Mouse (Mus musculus) MEL (cell line): ENCODE results near the gene Tssk4. TPM values are rescaled to one million over a fixed set of nuclear protein-coding genes. Genes with fewer than 3 reads are reported as not detected.

Source experiments
- DNase-seq: peaks from one replicate; pipeline ENCODE4 v3.0.0; 2011; ENCODE audit warnings: low read depth, low spot score
- H3K27ac ChIP-seq: 2 replicates; pipeline ENCODE4 v1.5.1; 2012; ENCODE audit warnings: low read depth, mild to moderate bottlenecking, control low read depth, low read length, moderate library complexity; ENCODE audit not compliant: control insufficient read depth
- H3K27me3 ChIP-seq, 2 experiments: fragments of 150-350 bp in 1 of 2; sonication (generic) in 1 of 2; 2 replicates each; pipeline ENCODE4 v1.6.1; 2012; ENCODE audit warnings: low read length in 2 of 2, mild to moderate bottlenecking in 2 of 2, improper control_type of control experiment in 1 of 2, moderate library complexity in 1 of 2; ENCODE audit not compliant: insufficient read depth in 2 of 2, control insufficient read depth in 1 of 2
- H3K36me3 ChIP-seq, 2 experiments: 2 replicates each; pipeline ENCODE4 v1.6.1; 2012 to 2014; ENCODE audit warnings: low read length in 2 of 2, improper control_type of control experiment in 1 of 2, inconsistent platforms in 1 of 2, mild to moderate bottlenecking in 1 of 2; ENCODE audit not compliant: insufficient read depth in 2 of 2, control insufficient read depth in 1 of 2
- H3K4me1 ChIP-seq, 2 experiments: fragments of 150-350 bp in 1 of 2; sonication (generic) in 1 of 2; 2 replicates each; pipeline ENCODE4 v1.6.1; 2012; ENCODE audit warnings: low read length in 2 of 2, improper control_type of control experiment in 1 of 2, mild to moderate bottlenecking in 1 of 2; ENCODE audit not compliant: insufficient read depth in 2 of 2, control insufficient read depth in 1 of 2
- H3K4me3 ChIP-seq, 2 experiments: fragments of 150-350 bp in 1 of 2; sonication (generic) in 1 of 2; 2 replicates each; pipeline ENCODE4 v1.5.1; 2012; ENCODE audit warnings: low read depth in 2 of 2, low read length in 2 of 2, mild to moderate bottlenecking in 2 of 2, moderate library complexity in 2 of 2, control low read depth in 1 of 2, improper control_type of control experiment in 1 of 2; ENCODE audit not compliant: control insufficient read depth in 1 of 2, insufficient read depth in 1 of 2
- H3K79me2 ChIP-seq: 2 replicates; pipeline ENCODE4 v1.6.1; 2012; ENCODE audit warnings: mild to moderate bottlenecking, low read length, moderate library complexity; ENCODE audit not compliant: control insufficient read depth, poor library complexity, insufficient read depth
- H3K9ac ChIP-seq: 2 replicates; pipeline ENCODE4 v1.6.1; 2012; ENCODE audit warnings: low read depth, mild to moderate bottlenecking, control low read depth, low read length, moderate library complexity; ENCODE audit not compliant: control insufficient read depth, poor library complexity, severe bottlenecking
- H3K9me3 ChIP-seq: fragments of 150-350 bp; sonication (generic); replicated peaks from 2 replicates; pipeline ENCODE4 v1.6.1; 2012; ENCODE audit warnings: mild to moderate bottlenecking, low read length, improper control_type of control experiment, moderate library complexity; ENCODE audit not compliant: insufficient read depth
- BHLHE40 ChIP-seq: IDR thresholded peaks from 2 replicates; pipeline ENCODE4 v1.6.1; 2012; ENCODE audit warnings: low read depth, mild to moderate bottlenecking, inconsistent platforms, low read length, improper control_type of control experiment, borderline replicate concordance
- CHD2 ChIP-seq: IDR thresholded peaks from 2 replicates; pipeline ENCODE4 v1.6.1; 2011; ENCODE audit warnings: low read length, improper control_type of control experiment
- CTCF ChIP-seq, 3 experiments: IDR thresholded peaks in 2 of 3; conservative IDR thresholded peaks in 1 of 3; 2 replicates each; pipeline ENCODE4 v1.5.1; 2011 to 2012; ENCODE audit warnings: low read length in 3 of 3, low read depth in 2 of 3, mild to moderate bottlenecking in 2 of 3, improper control_type of control experiment in 1 of 3, inconsistent platforms in 1 of 3, mixed read lengths in 1 of 3, moderate library complexity in 1 of 3; ENCODE audit not compliant: control insufficient read depth in 1 of 3, insufficient read depth in 1 of 3, poor library complexity in 1 of 3, severe bottlenecking in 1 of 3
- E2F4 ChIP-seq: IDR thresholded peaks from 2 replicates; pipeline ENCODE4 v1.6.1; 2011; ENCODE audit warnings: low read depth, low read length, improper control_type of control experiment, borderline replicate concordance
- EP300 ChIP-seq, 2 experiments: IDR thresholded peaks; 2 replicates each; pipeline ENCODE4 v1.6.1; 2011; ENCODE audit warnings: improper control_type of control experiment in 2 of 2, low read length in 2 of 2, low read depth in 1 of 2, mild to moderate bottlenecking in 1 of 2
- GATA1 ChIP-seq: IDR thresholded peaks from 2 replicates; pipeline ENCODE4 v1.6.1; 2011; ENCODE audit warnings: low read depth, low read length, improper control_type of control experiment
- HCFC1 ChIP-seq: IDR thresholded peaks from 2 replicates; pipeline ENCODE4 v1.6.1; 2012; ENCODE audit warnings: low read depth, mild to moderate bottlenecking, inconsistent platforms, low read length, improper control_type of control experiment, moderate library complexity
- JUND ChIP-seq: IDR thresholded peaks from 2 replicates; pipeline ENCODE4 v1.6.1; 2011; ENCODE audit warnings: low read depth, mild to moderate bottlenecking, improper control_type of control experiment, low read length
- KAT2A ChIP-seq: conservative IDR thresholded peaks from 2 replicates; pipeline ENCODE4 v1.6.1; 2012; ENCODE audit warnings: low read depth, low read length, improper control_type of control experiment, inconsistent platforms
- MAFK ChIP-seq: IDR thresholded peaks from 2 replicates; pipeline ENCODE4 v1.6.1; 2011; ENCODE audit warnings: low read depth, mild to moderate bottlenecking, low read length, improper control_type of control experiment, borderline replicate concordance
- MAX ChIP-seq: IDR thresholded peaks from 2 replicates; pipeline ENCODE4 v1.6.1; 2011; ENCODE audit warnings: low read length, improper control_type of control experiment
- MAZ ChIP-seq: IDR thresholded peaks from 2 replicates; pipeline ENCODE4 v1.6.1; 2012; ENCODE audit warnings: low read depth, mild to moderate bottlenecking, inconsistent platforms, low read length, improper control_type of control experiment
- MEF2A ChIP-seq: IDR thresholded peaks from 2 replicates; pipeline ENCODE4 v1.6.1; 2014; ENCODE audit warnings: low read depth, mild to moderate bottlenecking, inconsistent platforms, low read length, improper control_type of control experiment; ENCODE audit not compliant: poor library complexity, insufficient replicate concordance, severe bottlenecking; ENCODE audit errors: extremely low read depth
- MYB ChIP-seq: IDR thresholded peaks from 2 replicates; pipeline ENCODE4 v1.6.1; 2011; ENCODE audit warnings: mild to moderate bottlenecking, low read depth, low read length, improper control_type of control experiment
- POLR2A ChIP-seq, 2 experiments: IDR thresholded peaks; 2 replicates each; pipeline ENCODE4 v1.6.1; 2011 to 2012; ENCODE audit warnings: low read length in 2 of 2, mild to moderate bottlenecking in 2 of 2, control low read depth in 1 of 2, improper control_type of control experiment in 1 of 2, low read depth in 1 of 2, moderate library complexity in 1 of 2; ENCODE audit not compliant: control insufficient read depth in 1 of 2, insufficient read depth in 1 of 2, poor library complexity in 1 of 2
- POLR2AphosphoS2 ChIP-seq: IDR thresholded peaks from 2 replicates; pipeline ENCODE4 v1.6.1; 2011; ENCODE audit warnings: low read length, improper control_type of control experiment
- POLR2AphosphoS5 ChIP-seq: IDR thresholded peaks from 2 replicates; pipeline ENCODE4 v1.6.1; 2012; ENCODE audit warnings: low read depth, borderline replicate concordance, mild to moderate bottlenecking, inconsistent platforms, low read length, moderate library complexity, mixed read lengths
- RAD21 ChIP-seq: IDR thresholded peaks from 2 replicates; pipeline ENCODE4 v1.6.1; 2011; ENCODE audit warnings: mild to moderate bottlenecking, low read depth, low read length, improper control_type of control experiment
- RCOR1 ChIP-seq: IDR thresholded peaks from 2 replicates; pipeline ENCODE4 v1.6.1; 2012; ENCODE audit warnings: low read depth, mild to moderate bottlenecking, inconsistent platforms, low read length, improper control_type of control experiment
- SIN3A ChIP-seq: IDR thresholded peaks from 2 replicates; pipeline ENCODE4 v1.6.1; 2012; ENCODE audit warnings: low read length, improper control_type of control experiment, inconsistent platforms
- TAL1 ChIP-seq: IDR thresholded peaks from 2 replicates; pipeline ENCODE4 v1.6.1; 2012; ENCODE audit warnings: mild to moderate bottlenecking, inconsistent platforms, low read length, moderate library complexity, mixed read lengths
- TBP ChIP-seq: IDR thresholded peaks from 2 replicates; pipeline ENCODE4 v1.8.0; 2011; ENCODE audit warnings: low read depth, low read length, improper control_type of control experiment
- TCF12 ChIP-seq: IDR thresholded peaks from 2 replicates; pipeline ENCODE4 v1.6.1; 2014; ENCODE audit warnings: low read depth, mild to moderate bottlenecking, inconsistent platforms, low read length, improper control_type of control experiment, moderate library complexity
- UBTF ChIP-seq: IDR thresholded peaks from 2 replicates; pipeline ENCODE4 v1.6.1; 2012; ENCODE audit warnings: low read depth, mild to moderate bottlenecking, inconsistent platforms, low read length, improper control_type of control experiment, moderate library complexity, borderline replicate concordance; ENCODE audit not compliant: insufficient read depth
- USF1 ChIP-seq: IDR thresholded peaks from 2 replicates; pipeline ENCODE4 v1.6.1; 2014; ENCODE audit warnings: low read depth, mild to moderate bottlenecking, inconsistent platforms, low read length, improper control_type of control experiment, moderate library complexity
- USF2 ChIP-seq, 2 experiments: IDR thresholded peaks; 2 replicates each; pipeline ENCODE4 v1.6.1; 2011 to 2012; ENCODE audit warnings: improper control_type of control experiment in 2 of 2, low read length in 2 of 2, borderline replicate concordance in 1 of 2, inconsistent platforms in 1 of 2, low read depth in 1 of 2, mild to moderate bottlenecking in 1 of 2; ENCODE audit not compliant: insufficient read depth in 1 of 2
- ZKSCAN1 ChIP-seq: IDR thresholded peaks from 2 replicates; pipeline ENCODE4 v1.6.1; 2012; ENCODE audit warnings: low read depth, mild to moderate bottlenecking, inconsistent platforms, low read length, improper control_type of control experiment, moderate library complexity
- polyA plus RNA-seq, 2 experiments: library from polyadenylated mRNA; stranded (reverse) in 1 of 2; unstranded in 1 of 2; fragments of >175 nt in 1 of 2; fragments of >200 nt in 1 of 2; gene quantifications; 2 replicates each; pipeline versions ENCODE4 v1.2.1 to v1.2.4; 2012; ENCODE audit warnings: low replicate concordance in 2 of 2, low read depth in 1 of 2; ENCODE audit not compliant: insufficient read length in 2 of 2, insufficient read depth in 1 of 2, missing spikeins in 1 of 2
- total RNA-seq: library from RNA; depleted of rRNA; stranded (reverse); fragments of 300-350 nt; gene quantifications from 2 replicates; pipeline ENCODE4 v1.2.3, GENCODE M21; 2012

The Tssk4 gene
- total and polyA plus RNA-seq, 3 experiments = 0.08 to 0.40 TPM; not detected in 1

DNA sequence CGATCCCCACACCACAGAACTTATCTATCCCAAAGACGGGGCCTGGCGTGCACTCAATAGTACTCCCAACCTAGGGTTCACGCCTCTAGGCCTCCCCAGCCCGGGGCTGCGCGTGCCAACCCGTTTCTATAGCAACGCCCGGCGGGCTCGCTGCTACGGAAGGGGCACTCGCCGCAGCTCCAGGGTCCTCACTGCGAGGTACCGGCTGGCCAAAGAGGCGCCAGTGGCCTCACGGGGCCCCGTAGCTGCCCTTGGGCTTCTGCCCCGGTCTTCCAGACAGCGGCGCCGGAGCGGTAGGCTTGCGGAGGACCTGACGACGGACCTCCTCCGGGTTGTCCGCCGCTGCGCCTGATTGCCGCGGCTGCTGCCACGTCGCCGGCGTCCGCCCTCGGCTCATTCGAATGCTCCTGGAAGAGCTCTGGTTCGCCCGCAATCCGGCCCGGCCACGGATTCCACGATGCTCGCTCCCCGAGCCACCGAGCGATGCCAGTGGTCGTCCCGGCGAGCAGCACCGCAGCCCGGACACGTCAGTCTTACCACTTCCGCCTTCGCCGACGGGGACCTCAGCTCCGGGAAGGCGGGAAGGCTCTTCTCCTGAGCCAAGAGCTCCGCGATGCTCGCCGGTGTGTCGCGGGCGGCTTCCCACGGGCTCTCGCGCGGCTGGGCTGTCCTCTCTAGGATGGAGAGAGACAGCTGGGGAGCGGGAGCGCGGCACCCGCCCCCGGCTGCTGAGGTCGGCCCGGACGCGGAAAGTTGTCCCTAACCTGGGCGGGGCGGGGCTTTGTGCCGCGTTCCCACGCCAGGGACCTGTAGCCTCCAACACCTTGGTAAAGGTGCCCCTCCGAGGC, 6.7 kb upstream of the Tssk4 start, which contains the start of gene Tm9sf1 (continued):
- no peak for TF ChIP-seq POLR2AphosphoS5
- no peak for TF ChIP-seq MEF2A
- TF ChIP-seq SIN3A = peak; percentile 30
- TF ChIP-seq E2F4 = no peak; the same call in 1 of the 2 replicates
- TF ChIP-seq RCOR1 = no peak
- TF ChIP-seq TBP = no peak; the same call in 1 of the 2 replicates
- TF ChIP-seq MYB = no peak
- TF ChIP-seq USF2 (IDR thresholded peaks at IDR 0.05; ENCODE audit: borderline replicate concordance in 1 of 2, insufficient read depth in 1 of 2, low read depth in 1 of 2, low read length in 2 of 2) = no peak
- TF ChIP-seq CTCF (IDR thresholded peaks at IDR 0.05 in 2 of 3, conservative IDR thresholded peaks at IDR 0.05 in 1 of 3; ENCODE audit: control insufficient read depth in 1 of 3, insufficient read depth in 1 of 3, low read depth in 2 of 3, low read length in 3 of 3, poor library complexity in 1 of 3, severe bottlenecking in 1 of 3) = no peak
- no peak for TF ChIP-seq RAD21
- no peak for TF ChIP-seq TAL1
- no peak for TF ChIP-seq USF1
- TF ChIP-seq TCF12 = 0 out of 2 replicates have a peak, but pooled peaks have one; percentile 9
- no peak for TF ChIP-seq CHD2
- TF ChIP-seq MAX = peak; percentile 99
- peak; percentile 55 to 71 for TF ChIP-seq POLR2A (IDR thresholded peaks at IDR 0.05; ENCODE audit: control insufficient read depth in 1 of 2, insufficient read depth in 1 of 2, low read depth in 1 of 2, low read length in 2 of 2, poor library complexity in 1 of 2)
- TF ChIP-seq MAZ = no peak
- TF ChIP-seq BHLHE40 = no peak
- TF ChIP-seq UBTF = peak; percentile 75; the same call in 1 of the 2 replicates

DNA sequence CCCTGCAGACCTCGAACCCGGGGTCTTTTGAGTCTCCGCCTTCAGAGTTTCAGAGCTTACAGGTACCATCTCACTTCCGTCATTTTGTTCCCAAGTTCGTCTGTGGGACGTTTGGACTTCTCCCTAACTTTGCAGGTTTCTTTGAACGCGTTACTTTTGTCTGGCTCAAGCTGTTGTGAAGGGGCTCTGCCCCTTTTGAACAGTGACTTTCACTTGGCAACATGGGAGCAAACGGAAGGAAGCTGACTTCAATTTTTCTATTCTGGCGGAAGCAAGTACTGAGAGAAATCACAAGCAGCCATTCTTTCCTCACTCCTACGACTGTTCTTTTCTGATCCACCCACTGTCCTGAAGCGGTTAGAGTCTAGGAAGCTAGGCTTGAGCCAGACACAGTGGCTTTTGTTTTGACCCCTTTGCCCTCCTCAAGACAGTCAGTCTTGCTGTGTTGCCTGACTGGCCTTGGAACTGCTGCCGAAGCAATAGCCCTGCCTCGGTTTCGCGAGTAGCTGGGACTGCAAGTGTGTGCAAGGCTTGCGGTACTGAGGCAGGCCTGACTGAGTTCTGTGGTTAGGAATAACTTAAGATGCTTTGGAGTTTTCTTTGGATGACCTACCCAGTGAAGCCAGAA, 5.6 kb upstream of the Tssk4 start:
- TF ChIP-seq MAFK (no peak), HCFC1 (no peak), POLR2AphosphoS2 (no peak), EP300 (IDR thresholded peaks at IDR 0.05; ENCODE audit: low read depth in 1 of 2, low read length in 2 of 2) (no peak), TBP (no peak), USF2 (IDR thresholded peaks at IDR 0.05; ENCODE audit: borderline replicate concordance in 1 of 2, insufficient read depth in 1 of 2, low read depth in 1 of 2, low read length in 2 of 2) (no peak), GATA1 (no peak), ZKSCAN1 (no peak), CTCF (IDR thresholded peaks at IDR 0.05 in 2 of 3, conservative IDR thresholded peaks at IDR 0.05 in 1 of 3; ENCODE audit: control insufficient read depth in 1 of 3, insufficient read depth in 1 of 3, low read depth in 2 of 3, low read length in 3 of 3, poor library complexity in 1 of 3, severe bottlenecking in 1 of 3) (no peak), JUND (no peak), RCOR1 (no peak), RAD21 (no peak), UBTF (no peak), KAT2A (no peak), E2F4 (no peak)
- TF ChIP-seq, all 39 proteins: peak for 0
- no peak overlapping the region; the same call in 1 of the 2 replicates for H3K27ac ChIP-seq
- no peaks in the 10 kb centered on the region for H3K9me3 ChIP-seq
- H3K36me3 ChIP-seq = peaks cover 3 to 15% of the 10 kb centered on the region in 2 experiments; a peak in 3 of 4 replicates
- peaks cover 0 to 14% of the 10 kb centered on the region in 2 experiments; a peak in 2 of 4 replicates for H3K4me1 ChIP-seq
- peak overlapping the region; percentile 76 to 83 for H3K4me3 ChIP-seq
- H3K27me3 ChIP-seq = no peaks in the 10 kb centered on the region
- peak; percentile 20 for DNase-seq
- peak overlapping the region; percentile 87 for H3K9ac ChIP-seq
- peaks cover 42% of the 10 kb centered on the region for H3K79me2 ChIP-seq
